Mouse (Mus musculus) activated CD4-positive, CD25-positive, alpha-beta regulatory T cell, adult 4 months (primary cell): Measurements from ENCODE around the gene Srsf1. TPM values are rescaled to one million over a fixed set of nuclear protein-coding genes. Genes with fewer than 3 reads are reported as not detected.

Experiments
- ATAC-seq: one replicate; pipeline ENCODE4 v1.8.0; 2017
- polyA plus RNA-seq, 2 experiments: library from polyadenylated mRNA; unstranded; fragments of 100-300 nt; shearing (Covaris generic); gene quantifications; one replicate each; pipeline ENCODE4 v1.2.1; 2017

The Srsf1 gene
- polyA plus RNA-seq, 2 experiments from 2014 or later = 32.1 to 38.4 TPM

- ATAC-seq = no peak
Measured at GRCm38 (mm10) chr11:88073343-88073875, 26.2 kb downstream of the Srsf1 start.

DNA sequence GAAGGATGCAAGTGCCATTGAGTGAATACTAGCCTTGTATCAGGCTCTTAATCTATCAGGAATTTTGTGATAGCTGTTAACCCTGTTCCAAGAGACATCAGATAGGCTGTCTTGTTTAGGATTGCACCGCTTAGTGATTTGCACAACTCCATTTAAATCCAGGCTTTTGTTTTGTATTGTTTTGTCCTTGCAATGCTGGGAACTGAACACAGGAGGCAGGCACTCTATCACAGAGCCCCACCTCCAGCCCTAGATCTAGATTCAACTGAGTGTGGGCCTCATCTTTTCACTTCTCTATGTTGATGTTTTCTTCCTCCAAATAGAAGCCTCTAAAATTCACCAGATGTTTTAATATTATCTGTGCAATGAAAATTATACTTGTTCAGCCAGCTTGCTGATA lies 28.5 kb downstream of the Srsf1 start:
- ATAC-seq = no peak

GRCm38 (mm10) chr11:88076394-88076793 lies 29.2 kb downstream of the Srsf1 start:
- no peak for ATAC-seq

DNA sequence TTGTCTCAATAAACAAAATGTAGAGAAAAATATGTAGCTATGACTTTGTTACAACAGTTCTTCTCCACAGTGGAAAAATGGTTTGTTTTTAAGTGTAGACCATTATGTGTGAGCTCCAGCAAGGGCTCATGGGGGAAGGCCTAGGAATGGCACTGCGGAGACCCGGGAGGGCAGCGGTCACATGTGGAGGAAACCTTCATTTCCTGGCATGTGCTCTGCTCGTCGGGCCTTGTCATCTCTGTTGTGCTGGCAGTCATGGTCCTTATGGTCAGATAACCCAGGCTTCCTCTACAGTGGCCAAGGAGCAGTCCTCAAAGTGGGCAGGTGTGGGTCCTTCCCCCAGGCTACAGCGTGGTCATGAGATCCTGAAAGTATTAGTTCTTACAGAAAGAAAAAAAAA lies 36.5 kb downstream of the Srsf1 start:
- no peak for ATAC-seq

GRCm38 (mm10) chr11:88086737-88087627 lies 39.8 kb downstream of the Srsf1 start:
- peak; percentile 86 for ATAC-seq

- ATAC-seq = no peak
Measured at GRCm38 (mm10) chr11:88089150-88089549, 42.0 kb downstream of the Srsf1 start.

- no peak for ATAC-seq
Measured at GRCm38 (mm10) chr11:88090293-88090692, 43.1 kb downstream of the Srsf1 start.

GRCm38 (mm10) chr11:88091949-88092348 lies 44.8 kb downstream of the Srsf1 start:
- peak; percentile 26 for ATAC-seq

GRCm38 (mm10) chr11:88097173-88097572 lies 50.0 kb downstream of the Srsf1 start:
- no peak for ATAC-seq

GRCm38 (mm10) chr11:88098021-88098729 lies 51.0 kb downstream of the Srsf1 start, which contains the start of gene Cuedc1:
Gene Cuedc1 (plus strand): TSS chr11:88098058.
- no peak for ATAC-seq

DNA sequence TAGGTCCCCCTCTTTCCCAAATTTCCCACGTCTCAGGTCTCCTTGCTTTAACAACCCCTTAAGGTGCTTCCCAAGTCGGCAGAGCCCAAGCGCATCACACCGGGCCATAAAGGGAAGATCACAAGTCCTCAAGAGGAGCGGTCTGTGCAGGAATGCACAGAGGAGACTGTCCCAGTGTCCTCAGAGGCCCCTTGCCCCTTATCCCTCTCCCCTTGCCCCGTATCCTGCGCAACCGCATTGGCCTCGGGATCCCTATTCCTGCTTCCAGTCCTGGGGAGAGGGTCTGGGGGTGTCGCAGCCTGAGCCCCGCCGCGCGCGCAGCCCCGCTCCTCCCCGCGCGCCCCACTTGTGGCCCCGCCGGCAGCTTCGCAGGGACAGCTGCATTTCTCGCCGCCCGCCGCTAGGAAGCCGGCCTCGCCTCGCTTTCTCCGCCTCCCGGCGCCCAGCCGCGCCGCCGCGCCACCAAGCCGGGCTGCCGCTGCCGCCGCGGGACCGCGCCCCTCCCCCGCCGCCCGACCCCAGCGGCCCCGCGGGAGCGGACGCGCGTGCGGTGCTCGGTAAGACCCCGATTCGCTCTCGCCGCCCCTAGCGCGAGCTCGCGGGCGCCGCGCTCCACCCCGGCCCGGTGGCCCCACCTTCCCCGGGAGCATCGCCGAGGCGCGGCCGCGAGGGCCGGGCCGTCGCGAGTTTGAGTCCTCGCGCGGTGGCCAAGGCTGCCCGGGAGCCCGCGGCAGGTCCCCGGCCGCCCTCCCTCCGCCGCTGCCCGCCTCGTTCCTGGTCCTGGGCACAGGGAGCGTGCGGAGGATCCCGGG lies 51.8 kb downstream of the Srsf1 start:
- ATAC-seq = peak; percentile 80

DNA sequence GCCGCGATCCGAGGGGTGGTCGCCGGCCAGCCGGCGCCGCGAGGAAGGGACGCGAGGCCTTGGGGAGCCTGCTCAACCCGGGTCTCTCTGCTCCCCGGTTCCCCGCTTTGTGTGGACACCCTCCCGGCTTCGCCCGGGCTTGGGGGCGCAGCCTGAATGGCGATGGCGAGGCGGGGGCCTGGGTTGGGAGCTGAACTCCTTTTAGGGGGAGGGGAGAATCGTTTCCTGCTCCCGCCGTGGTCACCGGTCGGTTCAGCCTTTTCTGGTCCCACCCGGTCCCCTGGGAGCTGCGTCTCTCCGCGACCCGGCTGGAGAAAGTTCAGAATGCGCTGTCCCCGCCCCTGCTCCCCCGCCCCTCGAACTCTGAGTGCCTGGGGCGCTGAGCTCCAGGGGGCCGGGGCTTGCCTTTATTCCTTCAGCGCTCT lies 52.4 kb downstream of the Srsf1 start:
- no peak for ATAC-seq

GRCm38 (mm10) chr11:88100170-88100569 lies 53.0 kb downstream of the Srsf1 start:
- no peak for ATAC-seq

Other genes with a start within 250 kb of the Srsf1 start
- gene Lpo, start 219.1 kb upstream of the Srsf1 start, polyA plus RNA-seq = not detected
- gene Mks1, start 194.2 kb upstream of the Srsf1 start, polyA plus RNA-seq = 1 to 10 TPM; 4.7 to 4.8 TPM
- not detected for gene Epx, start 171.8 kb upstream of the Srsf1 start, polyA plus RNA-seq
- gene Olfr462, start 155.1 kb upstream of the Srsf1 start, polyA plus RNA-seq = not detected
- gene Olfr463, start 150.0 kb upstream of the Srsf1 start, polyA plus RNA-seq = not detected
- gene Olfr464, start 126.4 kb upstream of the Srsf1 start, polyA plus RNA-seq = not detected
- gene Dynll2, start 59.8 kb upstream of the Srsf1 start, polyA plus RNA-seq = 1 to 10 TPM; 4.3 to 4.4 TPM
- 10 to 100 TPM; 20.6 to 21.0 TPM for gene Vezf1, start 20.9 kb downstream of the Srsf1 start, polyA plus RNA-seq
- gene Cuedc1, start 50.7 kb downstream of the Srsf1 start, polyA plus RNA-seq = 1 to 10 TPM; 5.4 to 5.8 TPM
- gene Mrps23, start 157.0 kb downstream of the Srsf1 start, polyA plus RNA-seq = 10 to 100 TPM; 96.8 to 98.7 TPM
- gene Ccdc182, start 246.7 kb downstream of the Srsf1 start, polyA plus RNA-seq = not detected